Mouse (Mus musculus): Measurements from ENCODE around the gene Stk4.

Stk4 gene

DNA sequence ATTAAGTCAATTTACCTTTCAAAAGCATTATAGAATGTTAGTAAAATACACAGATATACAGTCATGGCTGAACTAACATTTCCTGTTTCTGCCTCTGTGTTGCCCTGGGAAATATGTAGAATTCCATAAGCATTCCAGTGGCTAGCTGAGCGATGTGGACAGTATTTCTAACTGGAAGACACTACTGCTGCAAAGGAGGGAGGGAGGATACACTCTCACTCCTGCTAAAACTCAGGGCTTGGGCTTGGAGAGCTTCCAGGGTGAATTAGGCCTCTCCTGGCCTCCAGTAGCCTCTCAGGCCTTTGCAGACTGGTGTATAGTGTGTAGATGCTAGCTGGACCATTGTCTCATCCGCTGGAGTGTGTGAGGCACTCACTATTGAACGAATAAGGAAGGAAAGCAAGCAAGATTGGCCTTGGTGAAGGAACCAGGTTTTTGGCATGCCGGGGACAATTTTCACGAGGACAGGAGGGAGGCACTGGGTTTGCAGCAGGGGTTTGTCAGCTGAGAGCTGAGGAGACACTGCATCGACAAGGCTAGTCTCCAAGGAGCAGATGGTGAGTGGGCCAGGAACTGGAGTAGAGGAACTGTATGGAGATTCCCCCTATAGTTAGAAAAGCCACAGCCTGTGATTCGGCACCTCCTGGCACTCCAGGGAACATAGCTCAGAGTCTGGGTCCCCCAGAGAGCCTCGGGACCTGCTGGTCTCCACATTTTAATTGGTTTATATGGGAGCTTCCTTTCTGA, 104.7 kb downstream of the Stk4 start:
- DNase-seq (ENCODE audit: low spot score), result peak; percentile 73

DNA sequence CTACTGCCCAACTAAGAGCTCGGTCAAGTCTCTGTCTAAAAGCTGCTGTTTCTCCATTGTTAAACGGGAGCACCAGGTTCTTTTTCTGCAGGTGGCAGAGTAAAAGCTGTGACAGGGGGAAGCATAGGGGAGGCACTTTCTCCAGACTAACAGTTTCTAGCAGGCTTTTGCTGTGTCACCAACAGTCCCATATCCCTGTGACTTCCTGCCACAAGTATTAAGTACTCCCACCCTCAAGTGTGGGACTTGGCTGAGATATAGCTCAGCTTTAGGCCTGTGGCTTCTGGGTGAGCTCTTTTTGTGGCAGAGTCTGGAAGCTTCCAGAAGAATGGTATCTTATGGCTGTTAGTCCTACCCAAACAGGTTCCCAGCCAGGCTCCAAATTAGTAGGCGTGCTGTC, 105.7 kb downstream of the Stk4 start:
- no peak for DNase-seq (ENCODE audit: low spot score)

DNA sequence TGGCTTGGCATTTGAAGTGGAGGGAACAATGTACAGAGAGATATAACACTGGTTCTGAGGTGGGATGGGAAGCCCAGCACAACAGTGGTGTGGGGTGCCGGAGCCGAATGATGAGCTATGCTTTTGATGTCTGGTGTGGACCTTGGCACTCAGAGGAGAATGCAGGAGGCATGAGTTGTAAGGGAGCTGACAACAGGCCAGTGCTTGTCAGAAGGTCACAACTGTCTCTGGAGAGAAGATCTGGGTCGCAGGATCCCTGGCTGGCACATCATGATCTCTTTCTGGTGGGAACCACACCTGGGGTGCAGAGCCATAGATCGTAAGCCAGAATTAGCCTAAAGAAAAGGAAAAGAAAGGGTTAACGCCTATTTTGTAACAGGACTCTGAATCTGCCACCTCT, 107.7 kb downstream of the Stk4 start:
- no peak for DNase-seq (ENCODE audit: low spot score)

DNA sequence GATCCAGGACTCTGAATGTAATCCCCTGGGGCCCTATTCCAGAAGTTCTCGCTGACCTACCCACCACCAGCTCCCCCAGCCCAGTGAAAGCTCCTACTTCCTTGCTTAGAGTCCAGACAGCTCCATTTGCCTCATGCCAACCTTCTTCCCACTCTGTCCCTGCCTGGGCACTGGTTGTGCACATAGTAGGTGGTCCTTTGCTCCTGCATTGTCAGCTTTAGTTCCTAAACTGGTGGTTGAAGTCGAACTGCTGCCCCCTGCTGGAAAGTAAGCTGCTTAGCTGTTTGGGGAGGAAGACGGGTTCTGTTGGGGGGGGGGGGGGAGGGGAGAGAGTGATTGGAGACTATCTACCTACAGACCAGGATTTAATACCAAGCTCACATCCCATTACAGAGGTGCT, 110.0 kb downstream of the Stk4 start:
- no peak for DNase-seq (ENCODE audit: low spot score)

DNA sequence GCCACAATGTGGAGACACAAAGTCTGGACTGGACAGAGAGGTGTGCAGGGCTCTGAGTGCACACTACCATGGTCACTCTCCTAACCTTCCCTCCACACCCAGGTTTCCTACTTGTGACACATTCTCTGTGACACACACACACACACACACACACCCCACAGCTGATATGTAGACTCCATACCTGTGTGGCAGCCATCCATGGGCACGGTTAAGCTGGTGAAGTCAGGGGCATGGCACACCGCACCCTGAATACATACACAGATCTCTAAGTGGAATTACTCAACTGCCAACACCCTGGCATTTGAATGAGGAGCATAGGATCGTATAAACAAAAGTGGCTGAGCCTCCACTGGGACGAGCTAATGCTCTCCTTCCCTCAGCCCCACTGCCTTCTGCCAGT, 110.6 kb downstream of the Stk4 start:
- no peak for DNase-seq (ENCODE audit: low spot score)

DNA sequence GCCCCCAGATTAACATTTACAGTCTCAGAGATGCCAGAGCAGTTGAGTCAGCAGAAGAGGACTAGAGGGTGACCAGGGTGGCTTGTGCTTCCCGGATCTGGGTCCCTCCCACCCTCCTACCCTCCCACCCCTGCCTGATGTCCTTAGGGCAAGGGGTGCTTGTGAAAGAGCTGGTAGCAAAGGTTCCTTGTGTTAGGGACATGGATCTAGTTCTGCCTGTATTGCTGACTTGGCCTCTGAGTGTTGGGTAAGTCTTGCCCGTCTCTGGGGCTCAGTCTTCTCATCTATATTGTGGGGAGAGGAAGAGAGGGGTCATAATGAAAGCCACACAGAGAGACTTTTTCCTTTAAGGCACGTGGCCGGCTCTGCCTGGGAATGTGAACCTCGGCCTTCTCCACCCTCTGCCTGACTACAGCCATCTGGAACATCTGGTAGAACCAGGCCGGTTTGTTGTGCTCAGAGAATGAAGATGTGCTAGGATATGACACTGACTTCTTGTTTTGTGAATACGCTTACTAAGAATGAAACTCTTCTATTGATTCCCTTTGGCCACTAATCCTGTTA, 112.7 kb downstream of the Stk4 start, which contains the start of gene Wfdc5:
Gene Wfdc5 (minus strand): TSS at position 51 of the 564 bp plus-strand sequence.
- DNase-seq (ENCODE audit: low spot score), result no peak

DNA sequence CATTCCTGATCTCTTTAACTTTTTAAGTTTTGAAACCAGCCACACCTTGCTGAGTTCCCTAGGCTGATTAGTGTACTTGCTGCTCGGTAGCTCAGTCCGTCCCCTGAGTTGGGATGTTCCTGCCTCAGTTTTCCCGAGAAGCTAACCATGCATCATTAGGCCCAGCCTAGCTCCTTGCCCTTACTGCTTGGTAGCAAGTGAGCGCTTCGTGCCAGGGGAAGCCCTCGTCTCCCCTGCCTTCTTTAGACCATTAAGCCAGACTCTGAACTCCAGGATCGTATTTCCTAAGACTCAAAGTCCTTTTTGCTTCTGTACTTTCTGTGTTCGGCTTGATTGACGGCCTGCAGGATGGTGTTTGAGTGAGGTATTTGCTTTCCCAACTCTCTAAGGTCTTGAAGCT, 113.2 kb downstream of the Stk4 start:
- DNase-seq (ENCODE audit: low spot score), result no peak

DNA sequence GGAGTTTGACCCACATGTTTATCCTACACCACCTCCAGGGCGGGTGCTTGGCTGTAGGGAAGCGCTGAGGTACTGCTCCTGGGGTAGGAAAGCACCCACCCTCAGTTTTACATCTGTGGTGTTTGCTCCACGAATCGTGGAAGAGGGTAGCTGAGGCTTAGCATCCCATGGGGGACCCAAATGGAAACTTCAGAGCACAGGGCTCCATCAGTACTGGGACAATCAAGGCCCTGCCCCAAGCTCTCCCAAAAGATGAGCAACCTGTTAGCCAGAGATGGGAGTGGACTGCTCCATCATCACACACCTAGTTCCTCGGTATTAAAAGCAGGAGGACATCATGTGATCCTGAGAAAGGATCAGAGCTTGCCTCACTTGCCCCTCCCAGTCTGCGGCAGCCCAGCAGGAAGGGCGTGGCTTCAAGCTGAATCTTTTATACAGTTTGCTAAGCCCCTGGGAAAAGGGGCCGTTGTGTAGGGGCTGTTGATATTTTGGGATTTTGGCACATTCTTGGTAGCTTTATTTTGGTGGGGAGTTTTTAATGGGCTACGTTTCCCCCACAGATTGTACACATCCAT, 114.1 kb downstream of the Stk4 start:
- DNase-seq (ENCODE audit: low spot score), result no peak

DNA sequence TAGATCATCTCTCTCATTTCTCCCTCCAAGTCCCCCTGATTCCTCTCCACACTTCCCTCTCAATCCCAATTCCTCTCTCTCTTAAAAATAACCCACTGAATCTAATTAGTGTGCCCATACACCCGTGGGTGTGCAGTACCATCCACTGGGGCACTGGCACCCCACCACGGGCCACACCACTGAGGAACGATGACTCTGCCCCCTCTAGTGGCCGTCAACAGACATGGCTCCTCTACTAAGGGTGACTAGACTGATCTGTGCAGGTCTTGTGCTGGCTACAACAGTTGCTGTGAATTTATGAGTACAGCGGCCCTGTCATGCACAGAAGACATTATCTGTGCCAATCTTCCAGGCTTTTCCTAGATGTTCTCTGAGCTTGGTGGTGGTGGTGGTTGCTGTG, 118.6 kb downstream of the Stk4 start:
- DNase-seq (ENCODE audit: low spot score), result no peak

DNA sequence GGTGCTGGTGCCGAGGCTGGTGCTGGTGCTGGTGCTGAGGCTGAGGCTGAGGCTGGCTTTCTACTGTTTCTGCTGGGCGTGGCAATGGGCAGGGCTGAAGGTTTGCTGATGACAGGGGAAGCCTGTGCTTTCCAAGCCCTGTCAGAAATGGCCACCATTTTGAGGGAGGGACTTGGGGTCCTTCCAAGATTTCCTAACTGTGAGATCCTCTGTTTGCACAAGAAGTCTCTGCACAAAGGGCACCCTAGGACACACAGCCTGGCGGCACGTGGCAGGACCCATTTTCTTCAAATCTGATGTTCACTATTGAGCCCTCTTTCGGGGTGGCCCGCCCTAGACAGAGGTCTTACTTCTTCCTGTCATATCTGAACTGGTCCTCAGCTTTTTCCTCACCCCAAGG, 120.5 kb downstream of the Stk4 start, which contains the start of gene Wfdc12:
Gene Wfdc12 (minus strand): TSS at position 33 of the 400 bp plus-strand sequence.
- no peak for DNase-seq (ENCODE audit: low spot score)

DNA sequence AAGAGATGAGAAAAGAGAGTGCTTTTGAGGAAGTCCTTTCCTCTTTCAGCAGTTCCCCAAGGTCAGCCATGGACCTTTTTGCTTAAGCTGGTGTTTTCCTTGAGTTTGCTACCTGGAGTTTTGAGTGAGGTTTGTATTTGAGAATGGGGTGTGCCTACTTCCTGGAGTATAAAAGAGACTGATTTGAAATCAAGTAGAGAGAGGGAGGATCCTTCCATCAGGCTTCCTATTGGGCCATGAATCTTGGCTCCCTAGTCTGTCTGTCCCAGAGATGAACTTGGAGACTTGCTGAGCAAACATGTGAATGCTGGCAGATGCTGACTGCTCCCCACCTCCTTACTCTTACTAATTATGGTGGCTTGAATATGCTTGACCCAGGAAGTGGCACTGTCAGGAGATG, 122.2 kb downstream of the Stk4 start:
- no peak for DNase-seq (ENCODE audit: low spot score)

DNA sequence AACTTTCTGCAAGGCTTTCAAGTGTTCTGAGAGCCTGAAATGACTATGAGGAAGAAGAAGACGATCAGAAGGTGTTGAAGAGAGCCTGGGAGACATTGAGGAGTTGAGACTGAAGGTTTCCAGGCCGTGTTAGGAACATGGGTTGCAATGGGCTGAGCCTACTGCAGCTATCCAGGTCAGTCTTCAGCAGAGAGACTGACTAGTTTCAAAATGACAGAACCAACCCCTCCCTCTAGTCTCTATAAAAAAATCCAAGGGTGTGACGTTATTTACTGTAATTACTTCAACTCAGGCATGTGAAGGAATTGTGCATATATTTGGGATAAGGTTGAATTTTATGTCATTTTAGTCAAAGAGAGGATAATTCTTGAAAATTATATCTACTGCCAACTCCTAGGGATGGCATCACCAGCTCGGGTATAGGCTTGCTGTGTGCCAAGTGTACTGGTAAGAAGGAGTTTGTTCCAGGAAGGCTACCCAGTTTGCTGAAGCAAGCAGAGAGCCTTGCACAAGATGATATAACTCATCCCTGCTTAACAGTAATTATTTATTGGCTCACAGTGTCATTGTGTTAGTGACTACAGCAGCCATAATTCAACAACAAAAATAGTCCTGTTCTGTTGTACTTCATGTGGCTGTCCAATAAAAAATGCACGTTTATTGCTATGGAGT, 125.0 kb downstream of the Stk4 start:
- no peak for DNase-seq (ENCODE audit: low spot score)

DNA sequence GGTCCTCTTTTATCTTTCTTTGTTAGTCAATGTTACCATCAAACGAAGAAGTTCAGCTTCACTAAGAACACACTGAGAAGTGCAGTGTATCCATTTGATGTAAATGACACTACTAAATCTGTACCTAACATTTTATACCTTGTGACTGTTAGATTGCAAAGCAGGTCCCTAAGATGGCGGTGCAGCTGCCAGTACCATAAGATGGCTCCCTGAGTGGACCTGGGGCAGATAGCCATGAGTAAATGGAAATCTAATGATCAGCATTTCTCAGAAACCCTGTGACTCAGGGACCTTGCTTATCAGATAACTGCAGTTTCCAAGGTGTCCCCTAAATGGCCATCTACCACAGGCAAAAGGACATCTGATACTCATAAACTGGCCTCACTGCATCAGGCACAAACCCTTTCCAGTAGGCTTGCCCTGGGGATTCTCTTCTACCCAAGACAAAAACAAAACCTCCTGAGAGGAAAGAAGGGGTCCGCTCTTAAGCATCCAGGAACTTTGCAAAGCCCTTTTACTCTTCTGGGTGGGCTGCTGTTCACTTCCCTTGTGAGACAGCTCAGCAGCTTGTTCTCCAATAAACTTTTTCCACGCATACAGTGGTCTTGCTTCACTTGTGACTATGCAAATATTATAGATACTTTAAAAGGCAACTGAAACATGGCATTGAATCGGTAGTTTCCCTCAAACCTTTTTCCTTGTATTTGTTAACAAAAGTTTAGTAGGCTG, 126.0 kb downstream of the Stk4 start:
- DNase-seq (ENCODE audit: low spot score), result no peak

DNA sequence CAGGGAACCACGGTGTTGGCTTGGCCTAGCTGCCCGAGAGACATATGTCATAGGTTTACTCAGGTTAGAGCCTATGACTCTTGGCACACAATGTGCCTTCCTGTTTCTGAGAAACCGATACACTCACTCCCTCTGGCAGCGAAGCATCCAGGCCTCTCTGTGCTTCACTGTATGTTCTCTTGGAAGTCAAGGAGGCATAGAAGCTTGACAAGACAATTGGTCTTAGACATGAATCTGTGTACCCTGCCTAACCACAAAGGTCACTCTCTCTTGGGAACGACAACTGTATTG, 126.5 kb downstream of the Stk4 start:
- no peak for DNase-seq (ENCODE audit: low spot score)

DNA sequence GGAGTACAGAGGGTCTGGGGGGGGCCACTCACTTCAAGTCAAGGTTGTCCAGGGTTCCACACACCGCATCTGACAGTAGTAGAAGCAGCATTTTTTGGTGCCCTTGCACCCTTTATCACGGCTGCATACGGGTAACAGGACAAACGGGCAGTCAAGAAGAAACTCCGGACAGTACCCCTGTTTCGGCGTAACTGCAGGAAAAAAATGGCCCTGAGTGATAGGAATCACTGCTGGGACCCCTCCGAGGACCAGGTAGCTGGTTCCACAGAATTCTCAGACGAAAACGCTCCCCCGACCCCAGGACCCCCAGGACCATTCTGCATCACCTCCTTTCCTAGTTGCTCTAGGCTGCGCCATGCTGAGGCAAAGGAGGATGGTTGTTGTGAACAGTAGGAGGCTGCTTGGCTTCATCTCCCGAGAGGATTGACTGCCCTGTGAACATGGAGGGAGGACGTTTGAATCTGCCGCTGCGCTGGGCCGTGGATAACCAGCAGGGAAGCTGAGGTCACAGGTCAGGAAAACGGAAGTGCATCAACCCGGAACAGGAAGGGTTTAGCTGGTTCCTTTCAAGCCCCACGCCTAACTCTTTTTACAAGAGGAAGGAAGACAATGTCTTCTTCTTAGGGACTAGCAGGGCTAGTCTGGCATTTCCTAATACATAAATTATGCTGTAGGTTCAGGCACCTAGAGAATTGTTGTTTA, 129.7 kb downstream of the Stk4 start, which contains the start of gene Wfdc15a:
Gene Wfdc15a (minus strand): TSS at position 505 of the 702 bp plus-strand sequence.
- DNase-seq (ENCODE audit: low spot score), result no peak
